23 mouse cellular contexts compared by ENCODE assay signal in the genomic region with DNA sequence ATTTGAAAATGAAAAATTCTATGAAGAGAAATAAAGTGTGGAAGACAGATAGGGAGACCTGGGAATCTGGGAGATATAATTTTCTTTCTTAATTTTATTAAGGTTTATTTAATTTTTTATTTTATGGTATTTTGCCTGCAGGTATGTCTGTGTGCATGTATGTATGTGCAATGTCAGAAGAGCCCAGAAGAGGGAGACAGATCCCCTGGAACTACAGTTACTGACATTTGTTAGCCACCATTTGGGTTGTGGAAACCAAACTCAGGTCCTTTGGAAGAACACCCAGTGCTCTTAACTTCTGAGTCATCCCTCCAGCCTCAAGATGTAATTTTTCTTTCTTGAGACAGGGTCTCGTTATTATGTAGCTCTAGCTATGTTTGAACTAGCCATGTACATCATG. TPM values are rescaled to one million over a fixed set of nuclear protein-coding genes. Genes with fewer than 3 reads are reported as not detected.
DNase-seq lines count a peak whose midpoint lies in the region; ATAC-seq and TF ChIP-seq lines count a peak whose summit lies in the region.
"Had no signal": no experiment of that assay in that cellular context is flagged by ENCODE, and none has a peak within 500 bp of the region (broad histone marks: within the 10 kb centered on the region; RNA-seq: fewer than 3 reads in every experiment).

No protein-coding gene starts in this region.

- no peak for ATAC-seq in forebrain, postnatal 0 days
- no peak for ATAC-seq in forebrain, embryonic 15.5 days (replicated peaks)
- no peak for ATAC-seq in liver, postnatal 0 days
- no peak for ATAC-seq in stomach, postnatal 0 days (ENCODE audit: low FRiP score, low TSS enrichment)
- no peak for ATAC-seq in forebrain, embryonic 16.5 days

- no peak overlapping the region for H3K4me2 ChIP-seq in forebrain, postnatal 0 days (ENCODE audit: low read depth)
- H3K4me2 ChIP-seq in forebrain, embryonic 15.5 days (replicated peaks): no peak overlapping the region
- H3K4me2 ChIP-seq in liver, postnatal 0 days (ENCODE audit: low read depth, low read length): no peak overlapping the region
- no peak overlapping the region for H3K4me2 ChIP-seq in stomach, postnatal 0 days (replicated peaks; ENCODE audit: low read depth)
- H3K4me2 ChIP-seq in forebrain, embryonic 16.5 days (ENCODE audit: low read length): no peak overlapping the region
- H3K4me2 ChIP-seq: heart, embryonic 13.5 days; hindbrain, embryonic 12.5 days; liver, embryonic 11.5 days; neural tube, embryonic 13.5 days had no signal

- H3K27me3 ChIP-seq in forebrain, postnatal 0 days (ENCODE audit: insufficient read depth, low read length): peaks cover 6% of the 10 kb centered on the region; the same call in 1 of the 2 replicates
- peaks cover 25% of the 10 kb centered on the region for H3K27me3 ChIP-seq in forebrain, embryonic 15.5 days
- H3K27me3 ChIP-seq in liver, postnatal 0 days (ENCODE audit: insufficient read depth, low read length): peaks cover 33% of the 10 kb centered on the region
- no peaks in the 10 kb centered on the region; the same call in 1 of the 2 replicates for H3K27me3 ChIP-seq in stomach, postnatal 0 days (ENCODE audit: control insufficient read depth, insufficient read depth, low read length)
- H3K27me3 ChIP-seq in forebrain, embryonic 16.5 days (replicated peaks; ENCODE audit: control insufficient read depth, insufficient read depth, low read length): peaks cover 27% of the 10 kb centered on the region

- peak; percentile 32 for TF ChIP-seq CTCF in forebrain, postnatal 0 days (IDR thresholded peaks at IDR 0.05; ENCODE audit: low read depth)
- peak; percentile 48 for TF ChIP-seq CTCF in liver, postnatal 0 days (IDR thresholded peaks at IDR 0.05; ENCODE audit: low read depth)
- TF ChIP-seq CTCF in stomach, postnatal 0 days (IDR thresholded peaks at IDR 0.05; ENCODE audit: low read depth): peak; percentile 62

- no peak overlapping the region for H3K9ac ChIP-seq in forebrain, postnatal 0 days
- no peak overlapping the region for H3K9ac ChIP-seq in forebrain, embryonic 15.5 days (replicated peaks)
- H3K9ac ChIP-seq in liver, postnatal 0 days (replicated peaks): no peak overlapping the region
- H3K9ac ChIP-seq in stomach, postnatal 0 days (ENCODE audit: low read length): no peak overlapping the region
- H3K9ac ChIP-seq in forebrain, embryonic 16.5 days (replicated peaks; ENCODE audit: low read depth, low read length): no peak overlapping the region
- H3K9ac ChIP-seq: heart, embryonic 13.5 days; hindbrain, embryonic 12.5 days; neural tube, embryonic 13.5 days had no signal

- H3K4me1 ChIP-seq in forebrain, postnatal 0 days (ENCODE audit: insufficient read depth): no peaks in the 10 kb centered on the region; the same call in 1 of the 2 replicates
- peaks cover 7% of the 10 kb centered on the region for H3K4me1 ChIP-seq in forebrain, embryonic 15.5 days
- H3K4me1 ChIP-seq in liver, postnatal 0 days (ENCODE audit: insufficient read depth): 0 out of 2 replicates have a peak, but pooled peaks cover 1% of the 10 kb centered on the region
- H3K4me1 ChIP-seq in stomach, postnatal 0 days (replicated peaks; ENCODE audit: control insufficient read depth, insufficient read depth): no peaks in the 10 kb centered on the region
- H3K4me1 ChIP-seq in forebrain, embryonic 16.5 days (replicated peaks; ENCODE audit: control insufficient read depth, insufficient read depth, low read length): peaks cover 8% of the 10 kb centered on the region

- no peaks in the 10 kb centered on the region for H3K9me3 ChIP-seq in forebrain, postnatal 0 days (ENCODE audit: low read length)
- H3K9me3 ChIP-seq in forebrain, embryonic 15.5 days: no peaks in the 10 kb centered on the region
- no peaks in the 10 kb centered on the region for H3K9me3 ChIP-seq in liver, postnatal 0 days (ENCODE audit: low read length)
- H3K9me3 ChIP-seq in stomach, postnatal 0 days (ENCODE audit: control insufficient read depth, low read length): no peaks in the 10 kb centered on the region
- H3K9me3 ChIP-seq in forebrain, embryonic 16.5 days (ENCODE audit: control insufficient read depth, low read length): peaks cover 3% of the 10 kb centered on the region
- H3K9me3 ChIP-seq: heart, embryonic 13.5 days; hindbrain, embryonic 12.5 days; neural tube, embryonic 13.5 days had no signal

- H3K36me3 ChIP-seq in forebrain, postnatal 0 days (ENCODE audit: insufficient read depth): no peaks in the 10 kb centered on the region
- H3K36me3 ChIP-seq in forebrain, embryonic 15.5 days: no peaks in the 10 kb centered on the region
- H3K36me3 ChIP-seq in liver, postnatal 0 days (replicated peaks; ENCODE audit: insufficient read depth, low read length): no peaks in the 10 kb centered on the region
- H3K36me3 ChIP-seq in stomach, postnatal 0 days (ENCODE audit: control insufficient read depth, insufficient read depth, low read length): no peaks in the 10 kb centered on the region
- no peaks in the 10 kb centered on the region for H3K36me3 ChIP-seq in forebrain, embryonic 16.5 days (ENCODE audit: control insufficient read depth, insufficient read depth)
- H3K36me3 ChIP-seq: heart, embryonic 13.5 days; hindbrain, embryonic 12.5 days; neural tube, embryonic 13.5 days had no signal

- TF ChIP-seq EP300 in liver, postnatal 0 days (IDR thresholded peaks at IDR 0.05; ENCODE audit: low read depth): no peak
- no peak for TF ChIP-seq EP300 in stomach, postnatal 0 days (optimal IDR thresholded peaks at IDR 0.05)

- 88% methylated on average over 1 of the region's 1 CpGs for WGBS in forebrain, postnatal 0 days
- 91% methylated on average over 1 of the region's 1 CpGs for WGBS in forebrain, embryonic 15.5 days
- 77% methylated on average over 1 of the region's 1 CpGs for WGBS in liver, postnatal 0 days (ENCODE audit: insufficient replicate concordance)
- 66% methylated on average over 1 of the region's 1 CpGs for WGBS in stomach, postnatal 0 days
- 95% methylated on average over 1 of the region's 1 CpGs for WGBS in forebrain, embryonic 16.5 days

- no peak for DNase-seq in forebrain, postnatal 0 days
- DNase-seq in liver, postnatal 0 days: no peak
- DNase-seq in liver: no peak
- peak; percentile 12 for DNase-seq in NIH3T3 (ENCODE audit: low read depth)
- no peak for DNase-seq in stomach, postnatal 0 days (ENCODE audit: low spot score)
- no peak for DNase-seq in left cerebral cortex, postnatal 14 days (ENCODE audit: low spot score in 2 of 2)
- DNase-seq: cerebellum, postnatal 36 days; gastrocnemius, postnatal 36 days; kidney, adult 2 months; lung, postnatal 4 days; right cerebral cortex, adult 18-20 months; thymus, postnatal 4 days had no signal

- H3K4me3 ChIP-seq in forebrain, postnatal 0 days (ENCODE audit: low read depth, low read length): no peak overlapping the region
- H3K4me3 ChIP-seq in forebrain, embryonic 15.5 days: no peak overlapping the region
- H3K4me3 ChIP-seq in liver, postnatal 0 days (ENCODE audit: low read depth, low read length): no peak overlapping the region
- no peak overlapping the region for H3K4me3 ChIP-seq in stomach, postnatal 0 days (ENCODE audit: low read depth, low read length)
- H3K4me3 ChIP-seq in forebrain, embryonic 16.5 days (replicated peaks; ENCODE audit: low read length): no peak overlapping the region
- H3K4me3 ChIP-seq: heart, embryonic 13.5 days; hindbrain, embryonic 12.5 days; neural tube, embryonic 13.5 days had no signal

- H3K27ac ChIP-seq in forebrain, postnatal 0 days (ENCODE audit: low read depth, low read length): no peak overlapping the region
- no peak overlapping the region for H3K27ac ChIP-seq in forebrain, embryonic 15.5 days (replicated peaks)
- H3K27ac ChIP-seq in liver, postnatal 0 days (ENCODE audit: low read depth): no peak overlapping the region
- H3K27ac ChIP-seq in stomach, postnatal 0 days (replicated peaks): no peak overlapping the region
- no peak overlapping the region for H3K27ac ChIP-seq in forebrain, embryonic 16.5 days (ENCODE audit: low read length)
- H3K27ac ChIP-seq: heart, embryonic 13.5 days; hindbrain, embryonic 12.5 days; neural tube, embryonic 13.5 days had no signal

- intact Hi-C loops in left cerebral cortex, postnatal 14 days (cut with DNase I): loop anchor here (10.0 kb wide), 1 partner anchor 594 kb away; no protein-coding TSS in a partner anchor

RNA-seq across cellular contexts. Expression of a gene that starts 15.9 kb away (rescaled TPM):
- total RNA-seq in forebrain, postnatal 0 days (2014; rRNA removed): 9.3 and 14.2 TPM in 2 replicates
- polyA plus RNA-seq in forebrain, postnatal 0 days (2015; fragmentation: Nextera tagmentation; extraction: Ambion mirVana): 3.3 and 4.3 TPM in 2 replicates
- 8.0 and 8.8 TPM in 2 replicates for polyA plus RNA-seq in forebrain, embryonic 15.5 days (2015; fragmentation: Nextera tagmentation; extraction: Ambion mirVana)
- polyA plus RNA-seq in liver, postnatal 0 days (2015; fragmentation: Nextera tagmentation; extraction: Ambion mirVana): not detected in 2 replicates
- polyA plus RNA-seq in stomach, postnatal 0 days (2015; fragmentation: Nextera tagmentation; extraction: Ambion mirVana): 6.8 and 7.9 TPM in 2 replicates
- total RNA-seq in left cerebral cortex, postnatal 14 days (2021): 10 to 100 TPM in 1 of 2 experiments, 1 to 10 TPM in 1; 7.1 to 10.8 TPM
- 4.8 and 5.9 TPM in 2 replicates for polyA plus RNA-seq in forebrain, embryonic 16.5 days (2015; fragmentation: Nextera tagmentation; extraction: Ambion mirVana)
- total RNA-seq: gastrocnemius, postnatal 36 days had no signal
- polyA plus RNA-seq: kidney, adult 2 months; spleen, adult 2 months; testis, adult 2 months had no signal

RNA-seq across cellular contexts. Expression of a gene that starts 45.9 kb away (rescaled TPM):
- not detected in 2 replicates for total RNA-seq in forebrain, postnatal 0 days (2014; rRNA removed)
- polyA plus RNA-seq in forebrain, postnatal 0 days (2015; fragmentation: Nextera tagmentation; extraction: Ambion mirVana): not detected in 2 replicates
- not detected in 2 replicates for polyA plus RNA-seq in forebrain, embryonic 15.5 days (2015; fragmentation: Nextera tagmentation; extraction: Ambion mirVana)
- polyA plus RNA-seq in liver, postnatal 0 days (2015; fragmentation: Nextera tagmentation; extraction: Ambion mirVana): not detected in 2 replicates
- polyA plus RNA-seq in stomach, postnatal 0 days (2015; fragmentation: Nextera tagmentation; extraction: Ambion mirVana): not detected in 2 replicates
- total RNA-seq in left cerebral cortex, postnatal 14 days (2021): not detected
- not detected in 2 replicates for polyA plus RNA-seq in forebrain, embryonic 16.5 days (2015; fragmentation: Nextera tagmentation; extraction: Ambion mirVana)
- total RNA-seq: adrenal gland, postnatal 4 days; gastrocnemius, postnatal 36 days; layer of hippocampus, adult 8-10 months; left cerebral cortex, postnatal 10 days had no signal
- polyA plus RNA-seq: heart, embryonic 13.5 days; hindbrain, embryonic 12.5 days; kidney, adult 2 months; liver, embryonic 11.5 days; neural tube, embryonic 13.5 days; spleen, adult 2 months; testis, adult 2 months had no signal
